In genomic region chr11:120045839-120046552, GRCm38 (mm10) we compare ENCODE assay signal across 8 mouse cellular contexts. TPM values are rescaled to one million over a fixed set of nuclear protein-coding genes. Genes with fewer than 3 reads are reported as not detected.
DNase-seq lines count a peak whose midpoint lies in the region; ATAC-seq lines count a peak whose summit lies in the region.

No protein-coding gene starts in this region.

- H3K9me3 ChIP-seq in embryonic facial prominence, embryonic 14.5 days (ENCODE audit: control insufficient read depth, low read length), result no peaks in the 10 kb centered on the region
- no peaks in the 10 kb centered on the region for H3K9me3 ChIP-seq in hindbrain, embryonic 13.5 days
- H3K9me3 ChIP-seq in midbrain, embryonic 15.5 days, result no peaks in the 10 kb centered on the region

- peaks cover 21% of the 10 kb centered on the region for H3K4me1 ChIP-seq in embryonic facial prominence, embryonic 14.5 days (ENCODE audit: control insufficient read depth, insufficient read depth, low read length)
- H3K4me1 ChIP-seq in hindbrain, embryonic 13.5 days (replicated peaks), result peaks cover 76% of the 10 kb centered on the region
- H3K4me1 ChIP-seq in midbrain, embryonic 15.5 days, result peaks cover 60% of the 10 kb centered on the region

- peaks cover 28% of the 10 kb centered on the region for H3K27me3 ChIP-seq in embryonic facial prominence, embryonic 14.5 days (replicated peaks; ENCODE audit: control insufficient read depth, insufficient read depth, low read length)
- H3K27me3 ChIP-seq in hindbrain, embryonic 13.5 days, result peaks cover 14% of the 10 kb centered on the region; the same call in 1 of the 2 replicates
- H3K27me3 ChIP-seq in midbrain, embryonic 15.5 days (replicated peaks), result no peaks in the 10 kb centered on the region

- H3K9ac ChIP-seq in embryonic facial prominence, embryonic 14.5 days (ENCODE audit: low read depth, low read length), result peak overlapping the region; percentile 74
- peak overlapping the region; percentile 92 for H3K9ac ChIP-seq in hindbrain, embryonic 13.5 days
- H3K9ac ChIP-seq in midbrain, embryonic 15.5 days, result peak overlapping the region; percentile 89

- intact Hi-C loops in gastrocnemius, postnatal 36 days (cut with DNase I), result no loop called here

- H3K4me2 ChIP-seq in embryonic facial prominence, embryonic 14.5 days (ENCODE audit: low read depth, low read length), result peak overlapping the region; percentile 96
- H3K4me2 ChIP-seq in hindbrain, embryonic 13.5 days, result peak overlapping the region; percentile 81
- peak overlapping the region; percentile 93 for H3K4me2 ChIP-seq in midbrain, embryonic 15.5 days

- H3K27ac ChIP-seq in embryonic facial prominence, embryonic 14.5 days (replicated peaks; ENCODE audit: low read depth, low read length), result no peak overlapping the region
- H3K27ac ChIP-seq in hindbrain, embryonic 13.5 days, result peak overlapping the region; percentile 95
- peak overlapping the region; percentile 93 for H3K27ac ChIP-seq in midbrain, embryonic 15.5 days

- DNase-seq in gastrocnemius, adult 18-20 months (ENCODE audit: low spot score), result peak; percentile 42
- no peak for DNase-seq in gastrocnemius, postnatal 36 days
- peak; percentile 28 for DNase-seq in 3T3-L1 (ENCODE audit: low read depth, low spot score)
- DNase-seq in embryonic facial prominence, embryonic 14.5 days (ENCODE audit: low spot score), result peak; percentile 67
- no peak for DNase-seq in frontal cortex, postnatal 10 days (ENCODE audit: low spot score in 2 of 2)

- no peaks in the 10 kb centered on the region for H3K36me3 ChIP-seq in embryonic facial prominence, embryonic 14.5 days (ENCODE audit: control insufficient read depth, insufficient read depth, low read length)
- H3K36me3 ChIP-seq in hindbrain, embryonic 13.5 days, result no peaks in the 10 kb centered on the region
- H3K36me3 ChIP-seq in midbrain, embryonic 15.5 days (replicated peaks), result no peaks in the 10 kb centered on the region

- WGBS in embryonic facial prominence, embryonic 14.5 days, result 33% methylated on average over 11 of the region's 11 CpGs
- WGBS in hindbrain, embryonic 13.5 days, result 35% methylated on average over 11 of the region's 11 CpGs
- 27% methylated on average over 11 of the region's 11 CpGs for WGBS in midbrain, embryonic 15.5 days

- peak; percentile 47; the same call in 1 of the 2 replicates for ATAC-seq in embryonic facial prominence, embryonic 14.5 days (ENCODE audit: low read depth)
- peak; percentile 21 for ATAC-seq in hindbrain, embryonic 13.5 days (ENCODE audit: low FRiP score)
- ATAC-seq in midbrain, embryonic 15.5 days (replicated peaks), result peak; percentile 24; the same call in 1 of the 2 replicates
- ATAC-seq in granulocyte monocyte progenitor cell, adult 5-6 weeks (replicated peaks; ENCODE audit: poor library complexity, severe bottlenecking), result no peak

- peak overlapping the region; percentile 65 for H3K4me3 ChIP-seq in embryonic facial prominence, embryonic 14.5 days (ENCODE audit: low read depth, low read length)
- peak overlapping the region; percentile 69 for H3K4me3 ChIP-seq in hindbrain, embryonic 13.5 days
- H3K4me3 ChIP-seq in midbrain, embryonic 15.5 days, result peak overlapping the region; percentile 81

RNA-seq across cellular contexts. Expression of gene Aatk, which starts 1.0 kb away (rescaled TPM):
- total RNA-seq in gastrocnemius, adult 18-20 months (2021), result 1 to 10 TPM; 3.2 to 3.6 TPM
- 1 to 10 TPM; 3.2 to 4.1 TPM for total RNA-seq in gastrocnemius, postnatal 36 days (2021)
- 8.7 and 10.8 TPM in 2 replicates for polyA plus RNA-seq in embryonic facial prominence, embryonic 14.5 days (2014; fragmentation: Nextera tagmentation; extraction: Ambion mirVana)
- 24.1 and 24.3 TPM in 2 replicates for polyA plus RNA-seq in hindbrain, embryonic 13.5 days (2015; fragmentation: Nextera tagmentation; extraction: Ambion mirVana)
- 45.3 and 45.5 TPM in 2 replicates for polyA plus RNA-seq in midbrain, embryonic 15.5 days (2015; fragmentation: Nextera tagmentation; extraction: Ambion mirVana)
- 8.3 and 15.1 TPM in 2 replicates for total RNA-seq in granulocyte monocyte progenitor cell, adult 5-6 weeks (2014; fragmentation: Nextera tagmentation)
- total RNA-seq in granulocyte monocyte progenitor cell, adult 5-6 weeks (2017), result 5.2 and 8.3 TPM in 2 replicates

RNA-seq across cellular contexts. Expression of gene Cep131, which starts 40.6 kb away (rescaled TPM):
- 1 to 10 TPM; 6.0 to 8.4 TPM for total RNA-seq in gastrocnemius, adult 18-20 months (2021)
- total RNA-seq in gastrocnemius, postnatal 36 days (2021), result 1 to 10 TPM; 6.6 to 8.0 TPM
- polyA plus RNA-seq in embryonic facial prominence, embryonic 14.5 days (2014; fragmentation: Nextera tagmentation; extraction: Ambion mirVana), result 23.7 and 28.2 TPM in 2 replicates
- polyA plus RNA-seq in hindbrain, embryonic 13.5 days (2015; fragmentation: Nextera tagmentation; extraction: Ambion mirVana), result 23.2 and 26.7 TPM in 2 replicates
- polyA plus RNA-seq in midbrain, embryonic 15.5 days (2015; fragmentation: Nextera tagmentation; extraction: Ambion mirVana), result 35.0 and 35.6 TPM in 2 replicates
- 8.3 and 14.9 TPM in 2 replicates for total RNA-seq in granulocyte monocyte progenitor cell, adult 5-6 weeks (2014; fragmentation: Nextera tagmentation)
- total RNA-seq in granulocyte monocyte progenitor cell, adult 5-6 weeks (2017), result 11.3 and 23.8 TPM in 2 replicates

RNA-seq across cellular contexts. Expression of gene Tepsin, which starts 52.5 kb away (rescaled TPM):
- total RNA-seq in gastrocnemius, adult 18-20 months (2021), result 1 to 10 TPM; 4.1 to 4.9 TPM
- total RNA-seq in gastrocnemius, postnatal 36 days (2021), result 1 to 10 TPM; 4.2 to 5.6 TPM
- 13.1 and 14.1 TPM in 2 replicates for polyA plus RNA-seq in embryonic facial prominence, embryonic 14.5 days (2014; fragmentation: Nextera tagmentation; extraction: Ambion mirVana)
- polyA plus RNA-seq in hindbrain, embryonic 13.5 days (2015; fragmentation: Nextera tagmentation; extraction: Ambion mirVana), result 19.3 and 19.8 TPM in 2 replicates
- 23.6 and 24.2 TPM in 2 replicates for polyA plus RNA-seq in midbrain, embryonic 15.5 days (2015; fragmentation: Nextera tagmentation; extraction: Ambion mirVana)
- total RNA-seq in granulocyte monocyte progenitor cell, adult 5-6 weeks (2014; fragmentation: Nextera tagmentation), result 15.3 and 22.2 TPM in 2 replicates
- 7.5 and 9.3 TPM in 2 replicates for total RNA-seq in granulocyte monocyte progenitor cell, adult 5-6 weeks (2017)

RNA-seq across cellular contexts. Expression of gene Ndufaf8, which starts 52.7 kb away (rescaled TPM):
- 10 to 100 TPM; 45.7 to 48.1 TPM for total RNA-seq in gastrocnemius, adult 18-20 months (2021)
- 10 to 100 TPM; 32.1 to 32.9 TPM for total RNA-seq in gastrocnemius, postnatal 36 days (2021)
- 76.4 and 88.7 TPM in 2 replicates for polyA plus RNA-seq in embryonic facial prominence, embryonic 14.5 days (2014; fragmentation: Nextera tagmentation; extraction: Ambion mirVana)
- polyA plus RNA-seq in hindbrain, embryonic 13.5 days (2015; fragmentation: Nextera tagmentation; extraction: Ambion mirVana), result 52.7 and 57.0 TPM in 2 replicates
- 51.4 and 53.5 TPM in 2 replicates for polyA plus RNA-seq in midbrain, embryonic 15.5 days (2015; fragmentation: Nextera tagmentation; extraction: Ambion mirVana)
- total RNA-seq in granulocyte monocyte progenitor cell, adult 5-6 weeks (2014; fragmentation: Nextera tagmentation), result 37.0 and 64.8 TPM in 2 replicates
- 30.2 and 31.6 TPM in 2 replicates for total RNA-seq in granulocyte monocyte progenitor cell, adult 5-6 weeks (2017)

Comparison
In these comparisons a context has a peak if more than half of its experiments do, and no peak if none do; other contexts are left out.
1. DNase-seq: peak in gastrocnemius, adult 18-20 months (single experiment), 3T3-L1 (single experiment) and embryonic facial prominence, embryonic 14.5 days (single experiment); none in gastrocnemius, postnatal 36 days (0 of 2) and frontal cortex, postnatal 10 days (0 of 2).
2. Peak in every context shown above with its lines, with median percentiles within 50 percentile points of each other: H3K4me2 ChIP-seq, H3K4me3 ChIP-seq and H3K9ac ChIP-seq.